Mouse (Mus musculus): ENCODE data around the gene Tfe3.
"Not testable (repeated sequence)": the region's sequence is repeated elsewhere in the genome, so short reads cannot be mapped to it uniquely, and the experiment has no call there.

Tfe3 gene

DNA sequence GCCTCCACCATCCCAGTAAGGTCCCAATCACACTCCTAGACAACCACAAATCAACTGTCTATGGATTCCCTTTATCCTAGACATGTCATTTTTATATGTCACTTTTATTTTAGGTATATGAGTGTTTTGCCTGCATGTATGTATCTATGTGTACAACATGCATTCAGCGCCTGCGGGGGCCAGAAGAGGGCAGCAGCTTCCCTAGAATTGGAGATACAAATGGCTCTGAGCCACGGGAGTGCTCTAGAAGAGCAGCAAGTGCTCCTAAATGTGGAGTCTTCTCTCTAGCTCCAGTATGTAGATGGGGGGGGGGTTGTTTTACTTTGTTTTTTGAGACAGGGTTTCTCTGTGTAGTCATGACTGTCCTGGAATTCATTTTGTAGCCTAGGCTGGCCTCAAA lies 8.7 kb upstream of the Tfe3 start:
- not testable (repeated sequence) for DNase-seq (ENCODE audit: low spot score)

DNA sequence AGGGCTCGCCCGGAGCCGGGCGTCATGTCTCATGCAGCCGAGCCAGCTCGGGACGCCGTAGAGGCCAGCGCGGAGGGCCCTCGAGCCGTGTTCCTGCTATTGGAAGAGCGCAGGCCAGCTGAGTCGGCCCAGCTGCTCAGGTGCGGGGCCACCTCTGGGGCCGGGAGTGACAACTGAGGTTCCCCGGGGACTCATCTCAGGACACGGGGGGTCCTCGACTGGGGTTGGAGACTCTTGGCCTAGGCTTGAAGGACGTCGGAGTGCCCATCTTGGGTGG lies 499 bp downstream of the Tfe3 start:
- no peak for DNase-seq (ENCODE audit: low spot score)

DNA sequence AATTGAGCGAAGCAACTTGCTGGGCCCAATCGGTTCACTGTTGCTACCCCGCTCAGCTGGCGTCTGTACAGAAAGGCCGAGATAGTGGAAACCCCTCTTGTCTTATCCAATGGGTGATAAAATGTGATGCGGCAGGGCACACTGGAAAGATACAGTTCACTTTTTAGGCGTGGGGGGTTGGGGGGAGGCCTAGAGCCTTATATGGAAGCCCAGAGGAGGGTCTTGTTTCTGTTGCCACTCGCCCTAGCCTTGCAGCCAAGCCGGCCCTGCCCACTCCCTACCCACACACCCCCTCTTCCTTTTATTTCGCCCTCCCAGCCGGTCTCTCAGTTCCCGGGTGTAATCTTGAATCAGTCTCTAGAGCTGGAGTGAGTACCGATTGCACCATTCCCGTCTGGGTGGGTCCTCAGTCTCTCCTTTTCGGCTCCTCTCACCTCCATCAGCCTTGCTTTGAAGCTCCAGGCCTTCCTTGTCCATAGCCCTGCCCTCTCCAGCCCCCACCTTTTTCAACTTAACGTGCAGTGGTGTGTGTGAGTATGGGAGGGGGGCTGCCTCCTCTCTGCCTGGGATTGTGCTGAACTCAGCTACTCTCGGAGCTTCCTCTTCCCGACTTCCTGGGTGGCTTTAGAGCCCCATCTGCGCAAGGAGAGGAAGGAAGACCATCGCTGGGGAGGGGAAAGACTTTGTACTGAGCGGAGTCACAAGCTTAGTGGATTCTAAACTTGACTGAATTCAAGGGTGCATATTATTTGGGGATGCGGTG lies 1.5 kb downstream of the Tfe3 start:
- no peak for DNase-seq (ENCODE audit: low spot score)

DNA sequence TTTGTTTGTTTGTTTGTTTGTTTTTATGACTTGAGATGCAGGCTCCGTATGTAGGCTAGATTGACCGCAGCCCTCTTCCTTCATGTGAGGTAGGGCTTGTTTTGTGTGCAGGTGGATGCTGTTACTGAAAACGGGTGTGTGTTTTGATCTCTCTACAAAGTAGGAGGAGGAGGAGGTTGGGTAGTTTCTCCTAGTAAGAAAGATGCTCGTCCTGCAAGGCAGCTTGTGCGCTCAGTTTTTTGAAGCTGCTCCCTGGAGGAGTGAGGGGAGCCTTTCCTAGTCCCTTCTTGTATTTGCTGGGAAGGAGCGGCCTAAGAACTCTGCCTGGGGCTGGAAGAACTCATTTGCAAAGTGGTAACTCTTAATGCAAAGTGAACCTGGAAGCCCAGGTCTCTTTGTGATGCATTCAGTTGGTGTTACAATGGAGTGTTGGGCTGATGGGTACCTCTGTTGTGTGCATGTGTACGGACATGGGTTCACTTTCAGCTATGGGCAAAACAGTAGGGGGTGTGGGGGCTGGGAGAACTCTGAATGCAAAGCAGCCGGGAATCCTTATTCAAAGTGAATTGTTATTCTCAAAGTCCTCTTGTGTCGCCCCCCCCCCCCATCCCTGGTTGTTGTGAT lies 2.4 kb downstream of the Tfe3 start:
- DNase-seq (ENCODE audit: low spot score) = no peak

DNA sequence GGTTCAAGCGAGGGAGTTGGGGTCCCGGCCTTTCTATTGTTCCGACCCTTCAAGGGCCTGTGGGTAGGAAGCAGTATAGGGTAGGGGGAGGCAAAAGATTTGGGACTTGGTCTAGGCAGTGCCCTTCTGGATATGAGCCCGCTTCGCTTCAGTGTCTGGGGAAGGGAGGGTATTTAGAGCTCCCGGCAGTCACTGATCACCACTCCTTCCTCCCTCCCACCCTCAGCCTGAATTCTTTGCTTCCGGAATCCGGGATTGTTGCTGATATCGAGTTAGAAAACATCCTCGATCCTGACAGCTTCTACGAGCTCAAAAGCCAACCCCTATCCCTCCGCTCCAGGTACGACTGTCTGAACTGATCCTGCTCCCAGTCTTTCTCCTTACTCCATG lies 2.9 kb downstream of the Tfe3 start:
- no peak for DNase-seq (ENCODE audit: low spot score)

DNA sequence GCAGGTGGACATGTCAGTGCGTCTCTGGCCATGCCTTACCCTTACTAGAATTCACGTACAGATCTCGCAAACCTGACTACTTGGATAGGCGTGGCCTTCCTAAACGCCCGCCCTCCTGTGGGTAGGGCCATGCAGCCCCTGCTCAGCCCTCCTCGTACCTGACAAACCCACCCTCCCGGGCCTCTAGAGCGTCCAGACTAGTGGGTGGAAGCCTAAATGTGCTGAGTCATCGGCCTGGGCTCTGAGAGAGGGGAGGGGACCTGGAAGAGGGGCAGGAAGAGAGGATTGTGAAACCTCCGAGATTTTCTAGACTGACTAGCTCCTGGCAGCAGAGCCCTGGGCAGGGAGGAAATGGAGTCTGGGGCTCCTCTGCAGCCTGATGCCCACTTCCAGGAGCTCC lies 3.4 kb downstream of the Tfe3 start:
- no peak for DNase-seq (ENCODE audit: low spot score)

DNA sequence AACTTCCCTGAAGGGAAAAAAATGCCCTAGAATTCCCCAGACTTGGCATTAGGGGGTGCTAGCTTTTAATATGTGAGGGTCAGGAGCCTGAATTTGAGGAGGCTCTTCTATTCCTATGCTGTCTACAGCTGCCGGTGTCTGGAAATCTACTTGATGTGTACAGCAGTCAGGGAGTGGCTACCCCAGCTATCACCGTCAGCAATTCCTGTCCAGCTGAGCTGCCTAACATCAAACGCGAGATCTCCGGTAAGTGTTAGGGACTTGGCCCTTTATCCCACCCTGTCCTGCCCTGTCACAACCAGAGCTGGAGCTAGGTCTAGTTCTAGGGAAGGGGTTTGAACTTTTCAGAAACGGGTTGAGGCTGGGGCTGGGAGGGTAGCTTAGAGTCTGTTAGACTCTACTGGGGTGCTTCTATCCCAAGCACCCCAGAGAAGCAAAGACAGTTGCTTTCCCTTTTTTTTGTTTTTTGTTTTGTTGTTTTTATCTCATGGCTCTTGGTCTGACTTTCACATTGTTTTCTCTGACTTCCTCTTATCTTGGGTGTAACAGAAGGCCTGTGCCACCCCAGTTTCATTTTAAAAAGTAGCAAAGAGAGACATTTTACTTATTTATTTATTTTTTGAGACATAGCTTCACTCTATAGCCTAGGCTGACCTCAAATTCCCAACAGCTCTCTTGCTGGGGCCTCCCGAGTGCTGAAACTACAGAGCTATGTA lies 7.1 kb downstream of the Tfe3 start:
- no peak for DNase-seq (ENCODE audit: low spot score)

DNA sequence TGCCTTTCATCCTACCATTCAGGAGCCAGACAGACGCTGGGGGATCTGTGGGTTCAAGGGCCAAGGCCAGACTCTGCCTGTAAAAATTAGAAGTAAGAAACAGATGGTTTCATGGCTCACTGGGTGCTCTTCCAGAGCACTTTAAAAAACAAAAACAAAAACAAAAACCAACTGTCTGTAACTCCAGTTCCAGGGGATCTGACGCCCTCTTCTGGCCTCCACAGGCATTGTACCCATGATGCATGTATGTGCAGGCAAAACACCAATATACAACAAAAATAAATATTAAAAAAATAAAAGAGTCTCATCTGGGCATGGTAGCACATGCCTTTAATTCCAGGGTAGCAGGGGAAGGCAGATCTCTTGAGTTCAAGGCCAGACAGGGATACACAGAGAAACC lies 10.4 kb downstream of the Tfe3 start:
- DNase-seq (ENCODE audit: low spot score) = no peak

DNA sequence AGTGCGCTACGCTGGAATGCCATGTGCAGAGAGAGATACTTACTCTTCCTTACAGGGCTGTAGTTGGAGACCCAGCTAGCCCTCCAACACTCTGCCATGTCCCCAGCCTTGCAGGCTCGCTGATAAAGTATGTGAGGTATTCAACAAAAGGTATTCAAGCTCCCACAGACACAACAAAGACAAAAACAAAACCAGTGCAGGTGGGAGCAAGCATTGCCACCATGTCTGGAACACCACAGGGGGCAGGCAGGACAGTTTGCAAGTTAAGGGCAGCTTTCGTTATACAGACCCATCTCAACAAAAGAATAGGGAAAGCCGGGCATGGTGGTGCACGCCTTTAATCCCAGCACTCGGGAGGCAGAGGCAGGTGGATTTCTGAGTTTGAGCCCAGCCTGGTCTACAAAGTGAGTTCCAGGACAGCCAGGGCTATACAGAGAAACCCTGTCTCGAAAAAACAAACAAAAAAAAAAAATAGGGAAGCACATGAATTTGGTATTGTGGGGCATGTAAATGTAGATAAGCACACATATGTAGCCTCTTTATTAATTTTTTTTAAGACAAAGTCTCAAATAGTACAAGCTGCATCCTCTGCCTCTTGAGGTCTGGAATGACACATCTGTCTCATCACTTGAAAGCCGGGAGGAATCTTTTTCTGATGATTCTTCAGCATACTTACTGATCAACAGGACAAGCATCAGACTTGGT lies 13.3 kb downstream of the Tfe3 start:
- no peak for DNase-seq (ENCODE audit: low spot score)

DNA sequence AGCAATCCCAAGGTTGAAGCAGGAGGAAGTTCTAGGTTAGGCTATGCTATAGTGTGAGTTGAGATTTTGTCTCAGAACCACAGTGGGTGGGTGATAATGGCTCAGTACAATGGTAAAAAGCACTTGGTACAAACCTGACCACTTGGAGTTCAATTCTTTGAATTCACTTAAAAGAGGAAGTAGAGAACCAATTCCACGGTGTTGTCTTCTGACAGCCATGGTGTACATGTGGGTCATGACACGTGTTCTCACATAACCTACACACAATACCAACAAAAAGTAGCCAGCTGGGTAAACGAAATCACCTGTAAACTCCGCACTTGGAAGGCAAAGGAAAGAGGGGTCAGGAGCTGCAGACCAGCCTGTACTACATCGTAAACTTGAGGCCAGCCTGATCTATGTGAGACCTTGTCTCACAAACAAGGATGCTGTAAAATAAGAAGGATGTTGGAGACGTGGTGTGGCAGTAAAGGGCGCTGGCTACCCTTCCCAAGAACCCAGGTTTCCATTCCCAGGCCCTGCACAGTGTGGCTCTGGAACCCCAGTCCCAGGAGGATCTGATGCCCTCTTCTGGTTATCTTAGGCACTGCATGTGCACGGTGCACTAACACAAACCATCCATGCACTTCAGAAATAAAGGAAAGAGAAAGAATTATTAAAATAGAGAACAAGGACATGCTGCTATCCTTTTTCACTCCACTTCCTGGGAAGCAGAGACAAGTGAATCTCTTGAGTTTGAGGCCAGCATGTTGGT lies 14.1 kb downstream of the Tfe3 start:
- no peak for DNase-seq (ENCODE audit: low spot score)

DNA sequence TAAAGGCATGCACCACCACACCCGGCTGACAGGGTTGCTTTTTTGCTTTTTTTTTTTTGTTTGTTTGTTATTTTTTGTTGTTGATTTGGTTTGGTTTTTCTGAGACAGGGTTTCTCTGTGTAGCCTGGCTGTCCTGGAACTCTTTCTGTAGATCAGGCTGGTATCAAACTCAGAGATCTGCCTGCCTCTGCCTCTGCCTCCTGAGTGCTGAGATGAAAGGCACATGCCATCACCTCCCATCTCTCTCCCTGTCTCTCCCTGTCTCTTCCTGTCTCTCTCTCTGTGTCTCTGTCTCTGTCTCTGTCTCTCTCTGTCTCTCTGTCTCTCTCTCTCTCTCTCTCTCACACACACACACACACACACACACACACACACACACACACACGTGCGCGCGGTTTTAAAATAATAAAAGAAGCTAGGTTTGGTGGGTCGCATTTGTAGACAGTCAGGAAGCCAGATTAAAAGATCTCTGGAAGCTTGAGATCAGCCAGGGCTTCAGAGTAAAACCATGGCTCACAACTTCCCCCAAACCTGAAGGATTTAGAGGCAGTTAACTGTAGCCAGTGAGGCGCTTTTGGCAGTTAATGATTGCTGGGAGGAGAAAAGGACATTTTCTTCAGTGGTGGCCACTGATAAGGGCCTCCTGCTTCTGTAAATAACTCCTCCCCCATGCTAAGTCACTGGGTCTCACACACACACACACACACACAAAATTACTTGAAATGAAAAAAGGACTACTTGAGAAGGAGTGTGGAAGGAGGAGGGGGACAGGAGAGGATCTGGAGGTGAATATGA lies 16.3 kb downstream of the Tfe3 start:
- DNase-seq (ENCODE audit: low spot score) = no peak

DNA sequence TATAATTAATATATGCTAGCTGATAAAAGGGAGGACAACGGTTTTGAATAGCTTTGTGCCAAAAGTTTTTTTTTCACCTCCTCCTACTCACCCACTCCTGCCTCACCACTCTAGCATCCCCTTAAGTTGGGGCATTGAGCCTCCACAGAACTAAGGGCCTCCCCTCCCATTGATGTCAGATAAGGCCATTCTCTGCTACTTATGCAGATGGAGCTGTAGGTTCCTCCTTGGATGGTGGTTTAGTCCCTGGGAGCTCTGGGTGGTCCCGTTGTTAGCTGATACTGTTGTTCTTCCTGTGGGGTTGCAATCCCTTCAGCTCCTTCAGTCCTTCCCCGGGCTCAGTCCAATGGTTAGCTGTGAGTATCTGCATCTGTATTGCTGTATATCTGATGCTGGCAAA lies 16.9 kb downstream of the Tfe3 start:
- DNase-seq (ENCODE audit: low spot score) = no peak

DNA sequence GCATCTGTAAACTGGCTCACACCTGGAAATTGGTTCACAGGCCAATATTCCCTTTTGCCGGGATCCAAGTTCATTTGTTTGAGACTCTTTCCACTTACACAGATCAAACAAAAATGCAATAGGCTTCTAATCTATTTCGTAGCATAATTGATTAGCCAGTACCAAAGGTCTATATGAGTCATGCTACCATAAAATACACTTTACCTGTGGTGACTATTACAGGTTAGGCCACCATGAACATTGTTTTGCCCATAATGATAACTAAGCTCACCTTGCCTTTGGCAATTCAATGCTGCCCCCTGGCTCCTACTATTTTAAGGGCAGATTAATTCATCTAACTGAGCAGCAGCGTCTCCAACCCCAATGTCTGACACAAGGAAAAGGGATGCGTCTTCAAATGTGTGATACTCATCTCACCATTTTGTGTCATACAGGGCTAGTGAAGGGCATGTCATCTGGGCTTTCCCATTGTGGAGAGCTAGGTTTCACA lies 20.3 kb downstream of the Tfe3 start:
- no peak for DNase-seq (ENCODE audit: low spot score)

DNA sequence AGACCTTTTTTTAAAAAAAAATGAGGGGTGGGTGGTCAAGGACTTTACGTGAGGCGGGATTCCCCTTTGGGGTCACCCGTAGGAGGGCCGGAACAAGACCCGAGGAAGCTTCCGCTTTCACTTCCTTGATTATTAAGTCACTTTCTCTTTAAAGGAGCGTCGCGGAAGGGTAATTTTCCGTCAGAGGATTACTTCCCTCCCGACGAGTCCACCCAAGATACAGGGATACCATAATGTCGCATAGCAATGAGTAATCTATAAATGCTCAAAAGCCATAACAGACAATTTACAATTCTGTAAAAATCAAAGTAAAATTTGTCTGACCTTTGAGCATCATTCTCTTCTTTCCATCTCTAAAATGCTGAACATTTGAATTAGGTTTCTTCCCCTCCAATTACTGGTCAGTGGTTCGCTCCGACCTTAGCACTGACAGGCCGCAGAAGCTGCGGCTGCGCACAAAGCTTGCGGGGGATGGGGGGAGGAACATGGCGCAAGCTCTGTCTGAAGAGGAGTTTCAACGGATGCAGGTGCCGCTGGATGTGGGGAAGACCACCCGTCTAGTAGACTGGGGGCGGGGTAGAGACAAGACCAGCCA lies 27.3 kb downstream of the Tfe3 start, which contains the start of gene Gripap1:
Gene Gripap1 (plus strand): TSS at position 224 of the 595 bp plus-strand sequence.
- DNase-seq (ENCODE audit: low spot score) = peak; percentile 65

DNA sequence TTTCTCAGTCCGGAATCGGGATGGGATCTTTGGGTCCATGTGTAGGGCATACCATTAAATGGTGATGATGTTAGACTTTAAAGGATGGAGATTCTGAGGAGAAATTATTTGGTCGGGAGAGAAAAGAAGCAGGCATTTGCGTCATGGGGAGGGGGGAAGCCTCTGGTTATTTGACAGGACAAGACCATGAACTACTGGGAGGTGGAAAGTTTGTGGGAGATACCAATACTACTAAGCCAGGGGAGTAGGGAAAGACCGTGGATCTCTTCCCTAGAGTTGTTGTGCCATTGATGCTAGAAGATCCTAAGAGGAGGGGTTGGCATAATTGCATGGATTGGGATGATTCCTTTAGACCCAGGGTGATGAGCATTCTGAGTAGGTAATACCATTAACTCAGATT lies 27.9 kb downstream of the Tfe3 start:
- no peak for DNase-seq (ENCODE audit: low spot score)

DNA sequence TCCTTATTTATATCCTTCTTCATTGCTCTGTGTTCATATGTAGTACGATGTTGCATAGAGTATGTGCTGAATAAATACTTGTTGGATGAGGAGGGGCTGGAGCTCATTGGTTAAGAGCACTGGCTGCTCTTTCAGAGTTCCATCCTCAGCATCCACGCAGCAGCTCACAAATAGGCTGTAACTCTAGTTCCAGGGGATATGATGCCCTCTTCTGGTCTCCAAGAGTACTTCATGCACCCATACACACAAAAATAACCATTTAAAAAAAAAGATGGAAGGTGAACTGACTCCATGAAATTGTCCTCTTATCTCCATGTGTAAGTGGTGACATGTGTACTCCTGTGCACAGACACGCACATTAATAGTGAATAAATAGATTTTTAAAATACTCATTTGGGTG lies 31.0 kb downstream of the Tfe3 start:
- no peak for DNase-seq (ENCODE audit: low spot score)

DNA sequence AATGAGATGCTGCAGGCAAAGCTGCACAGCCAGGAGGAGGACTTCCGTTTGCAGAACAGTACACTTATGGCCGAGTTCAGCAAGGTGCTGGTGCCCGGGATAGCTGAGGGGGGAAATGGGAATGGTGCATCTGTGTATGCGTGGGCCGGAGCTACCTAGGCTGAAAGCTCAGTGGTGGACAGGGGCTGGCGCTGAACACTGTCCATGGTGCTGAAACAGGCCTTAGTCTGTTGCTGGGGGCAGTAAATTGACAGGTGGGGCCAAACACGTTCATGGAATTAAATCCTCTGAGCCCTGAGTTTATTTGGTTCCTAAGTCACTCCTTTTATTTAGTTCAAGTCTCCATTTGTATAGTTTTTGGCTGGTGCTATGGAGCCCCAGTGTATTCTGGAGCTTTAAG lies 32.7 kb downstream of the Tfe3 start:
- no peak for DNase-seq (ENCODE audit: low spot score)

DNA sequence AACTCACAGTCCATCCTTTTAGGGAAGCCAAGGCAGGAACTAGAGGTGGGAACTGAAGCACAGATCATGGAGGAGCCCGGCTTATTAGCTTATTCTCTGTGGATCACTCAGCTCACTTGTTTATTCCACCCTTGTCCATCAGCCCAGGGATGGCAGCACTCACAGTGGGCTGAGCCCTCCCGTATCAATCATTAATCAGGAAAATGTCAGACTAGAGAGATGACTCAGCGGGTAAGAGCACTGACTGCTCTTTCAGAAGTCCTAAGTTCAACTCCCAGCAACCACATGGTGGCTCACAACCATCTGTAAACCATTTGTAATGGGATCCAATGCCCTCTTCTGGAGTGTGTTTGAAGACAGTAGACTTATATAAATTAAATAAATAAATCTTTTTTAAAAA lies 35.0 kb downstream of the Tfe3 start:
- no peak for DNase-seq (ENCODE audit: low spot score)

DNA sequence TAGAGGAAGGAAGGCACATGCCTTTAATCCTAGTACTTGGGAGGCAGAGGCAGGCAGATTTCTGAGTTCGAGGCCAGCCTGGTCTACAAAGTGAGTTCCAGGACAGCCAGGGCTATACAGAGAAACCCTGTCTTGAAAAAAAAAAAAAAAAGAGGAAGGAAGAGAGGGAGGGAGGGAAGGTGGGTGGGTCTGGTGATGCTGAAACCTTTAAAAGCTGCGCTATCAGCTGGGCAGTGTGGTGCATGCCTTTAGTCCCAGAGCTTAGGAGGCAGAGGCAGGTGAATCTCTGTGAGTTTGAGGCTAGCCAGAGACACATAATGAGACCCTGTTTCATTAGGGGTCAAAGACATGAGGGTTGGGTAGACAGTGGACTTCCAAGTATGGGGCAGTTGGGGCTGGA lies 39.8 kb downstream of the Tfe3 start:
- not testable (repeated sequence) for DNase-seq (ENCODE audit: low spot score)

DNA sequence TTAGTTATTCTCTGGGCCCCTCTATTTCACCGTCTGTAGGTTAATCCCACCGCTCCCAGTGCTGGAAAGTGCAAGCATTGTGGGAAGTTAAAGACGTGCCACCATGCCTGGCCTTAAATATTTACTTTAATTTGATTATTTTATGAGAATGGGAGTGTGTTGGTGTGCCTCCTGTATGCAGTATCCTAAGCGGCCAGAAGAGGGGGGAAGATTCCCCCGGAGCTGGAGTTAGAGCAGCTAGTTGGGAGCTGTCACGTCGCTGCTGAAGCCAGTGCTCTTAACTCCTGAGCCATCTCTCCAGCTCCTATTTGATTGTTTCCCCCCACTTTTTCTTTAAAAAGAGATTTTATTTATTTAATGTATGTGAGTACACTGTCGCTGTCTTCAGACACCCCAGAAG lies 52.7 kb downstream of the Tfe3 start:
- DNase-seq (ENCODE audit: low spot score) = not testable (repeated sequence)
